ENCODE assay signal across 8 mouse cellular contexts in the genomic region with DNA sequence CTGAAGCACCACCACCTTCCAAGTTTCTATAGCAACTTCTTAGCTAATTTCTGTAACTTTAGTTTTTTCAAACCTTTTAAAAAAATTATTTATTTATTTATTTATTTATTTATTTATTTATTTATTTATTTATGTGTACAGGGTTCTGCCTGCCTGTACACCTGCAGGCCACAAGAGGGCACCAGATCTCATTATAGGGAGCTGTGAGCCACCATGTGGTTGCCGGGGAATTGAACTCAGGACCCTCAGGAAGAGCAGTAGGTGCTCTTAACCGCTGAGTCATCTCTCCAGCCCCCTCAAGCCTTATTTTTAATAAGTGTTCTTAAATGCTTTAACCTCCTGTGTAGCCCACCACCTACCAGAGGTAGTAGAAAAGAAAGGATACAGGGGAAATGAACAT. TPM values are rescaled to one million over a fixed set of nuclear protein-coding genes. Genes with fewer than 3 reads are reported as not detected.
DNase-seq lines count a peak whose midpoint lies in the region; ATAC-seq and TF ChIP-seq lines count a peak whose summit lies in the region.
"Had no signal": no experiment of that assay in that cellular context is flagged by ENCODE, and none has a peak within 500 bp of the region (broad histone marks: within the 10 kb centered on the region; RNA-seq: fewer than 3 reads in every experiment).

No protein-coding gene starts in this region.

- H3K27me3 ChIP-seq in kidney, adult 2 months (replicated peaks; ENCODE audit: control insufficient read depth, insufficient read depth, low read length), result no peaks in the 10 kb centered on the region
- H3K27me3 ChIP-seq in kidney, embryonic 16.5 days (ENCODE audit: insufficient read depth, low read length), result no peaks in the 10 kb centered on the region
- H3K27me3 ChIP-seq in C2C12 (ENCODE audit: control insufficient read depth, insufficient read depth, insufficient read length), result peaks cover 6% of the 10 kb centered on the region
- H3K27me3 ChIP-seq in liver, postnatal 0 days (ENCODE audit: insufficient read depth, low read length), result no peaks in the 10 kb centered on the region
- no peaks in the 10 kb centered on the region for H3K27me3 ChIP-seq in forebrain, embryonic 12.5 days
- H3K27me3 ChIP-seq: embryonic facial prominence, embryonic 13.5 days had no signal

- intact Hi-C loops in left cerebral cortex, postnatal 10 days (cut with DNase I), result loop anchor here (10.0 kb wide), 1 partner anchor 216 kb away; no protein-coding TSS in a partner anchor

- no peak overlapping the region for H3K27ac ChIP-seq in kidney, adult 2 months (ENCODE audit: insufficient read depth, low read depth, low read length)
- no peak overlapping the region for H3K27ac ChIP-seq in kidney, embryonic 16.5 days (ENCODE audit: low read length)
- H3K27ac ChIP-seq in ES-E14 (ENCODE audit: insufficient read depth, low read depth, low read length, poor library complexity, severe bottlenecking), result no peak overlapping the region
- no peak overlapping the region for H3K27ac ChIP-seq in liver, postnatal 0 days (ENCODE audit: low read depth)
- no peak overlapping the region for H3K27ac ChIP-seq in forebrain, embryonic 12.5 days
- H3K27ac ChIP-seq: embryonic facial prominence, embryonic 13.5 days had no signal

- in situ Hi-C loops in ES-E14 (cut with MboI; ENCODE audit: low sequenced_read_pairs in 2 of 2, unreplicated experiment in 2 of 2), result no loop called here

- no peaks in the 10 kb centered on the region for H3K79me2 ChIP-seq in C2C12 (ENCODE audit: control insufficient read depth, insufficient read depth)

- H3K9ac ChIP-seq in kidney, embryonic 16.5 days (replicated peaks; ENCODE audit: low read length), result no peak overlapping the region
- H3K9ac ChIP-seq in ES-E14 (ENCODE audit: insufficient read depth, low read depth, low read length, poor library complexity, severe bottlenecking), result no peak overlapping the region
- no peak overlapping the region for H3K9ac ChIP-seq in liver, postnatal 0 days (replicated peaks)
- no peak overlapping the region for H3K9ac ChIP-seq in forebrain, embryonic 12.5 days
- H3K9ac ChIP-seq: embryonic facial prominence, embryonic 13.5 days had no signal

- no peak for ATAC-seq in kidney, embryonic 16.5 days (ENCODE audit: low FRiP score, low TSS enrichment)
- no peak for ATAC-seq in liver, postnatal 0 days
- no peak for ATAC-seq in forebrain, embryonic 12.5 days (ENCODE audit: low FRiP score)

- H3K36me3 ChIP-seq in kidney, adult 2 months (ENCODE audit: control insufficient read depth, insufficient read depth, low read length), result no peaks in the 10 kb centered on the region
- no peaks in the 10 kb centered on the region for H3K36me3 ChIP-seq in kidney, embryonic 16.5 days (ENCODE audit: insufficient read depth, low read length)
- H3K36me3 ChIP-seq in C2C12 (ENCODE audit: control insufficient read depth, insufficient read depth) (no peaks in the 10 kb centered on the region), ES-E14 (ENCODE audit: control insufficient read depth, insufficient read depth, low read length, poor library complexity, severe bottlenecking) (no peaks in the 10 kb centered on the region)
- H3K36me3 ChIP-seq in liver, postnatal 0 days (replicated peaks; ENCODE audit: insufficient read depth, low read length), result no peaks in the 10 kb centered on the region
- H3K36me3 ChIP-seq in forebrain, embryonic 12.5 days (replicated peaks), result no peaks in the 10 kb centered on the region
- H3K36me3 ChIP-seq: embryonic facial prominence, embryonic 13.5 days had no signal

- no peak for TF ChIP-seq EP300 in liver, postnatal 0 days (IDR thresholded peaks at IDR 0.05; ENCODE audit: low read depth)

- whole genome bisulfite sequencing in kidney, adult 2 months, result 74% methylated on average over 2 of the region's 2 CpGs
- WGBS in kidney, embryonic 16.5 days, result 87% methylated on average over 2 of the region's 2 CpGs
- WGBS in liver, postnatal 0 days (ENCODE audit: insufficient replicate concordance), result 75% methylated on average over 2 of the region's 2 CpGs
- 76% methylated on average over 2 of the region's 2 CpGs for WGBS in forebrain, embryonic 12.5 days

- TF ChIP-seq POLR2A in kidney, adult 2 months (IDR thresholded peaks at IDR 0.05; ENCODE audit: low read depth, low read length), result no peak

- no peak overlapping the region for H3K4me2 ChIP-seq in kidney, embryonic 16.5 days (replicated peaks; ENCODE audit: low read depth, low read length)
- H3K4me2 ChIP-seq in liver, postnatal 0 days (ENCODE audit: low read depth, low read length), result no peak overlapping the region
- H3K4me2 ChIP-seq in forebrain, embryonic 12.5 days, result no peak overlapping the region
- H3K4me2 ChIP-seq: embryonic facial prominence, embryonic 13.5 days had no signal

- peak; percentile 43 for TF ChIP-seq CTCF in kidney, adult 2 months (conservative IDR thresholded peaks at IDR 0.05; ENCODE audit: insufficient read depth, insufficient read length, low read depth, low read length)
- TF ChIP-seq CTCF in C2C12 (IDR thresholded peaks at IDR 0.05; ENCODE audit: control insufficient read depth, insufficient read depth, insufficient read length), result peak; percentile 12
- peak; percentile 54 for TF ChIP-seq CTCF in liver, postnatal 0 days (IDR thresholded peaks at IDR 0.05; ENCODE audit: low read depth)

- no peaks in the 10 kb centered on the region for H3K9me3 ChIP-seq in kidney, embryonic 16.5 days (ENCODE audit: low read length)
- H3K9me3 ChIP-seq in ES-E14 (ENCODE audit: control insufficient read depth, insufficient read depth, low read depth, low read length), result no peaks in the 10 kb centered on the region
- no peaks in the 10 kb centered on the region for H3K9me3 ChIP-seq in liver, postnatal 0 days (ENCODE audit: low read length)
- H3K9me3 ChIP-seq in forebrain, embryonic 12.5 days, result 0 out of 2 replicates have a peak, but pooled peaks cover 3% of the 10 kb centered on the region
- H3K9me3 ChIP-seq: embryonic facial prominence, embryonic 13.5 days had no signal

- no peaks in the 10 kb centered on the region for H3K4me1 ChIP-seq in kidney, adult 2 months (ENCODE audit: control insufficient read depth, insufficient read depth, low read length)
- no peaks in the 10 kb centered on the region for H3K4me1 ChIP-seq in kidney, embryonic 16.5 days (ENCODE audit: insufficient read depth, low read length)
- peaks cover 0 to 2% of the 10 kb centered on the region in 2 experiments; a peak in 1 of 4 replicates for H3K4me1 ChIP-seq in ES-E14 (ENCODE audit: control insufficient read depth in 2 of 2, insufficient read depth in 2 of 2, low read length in 2 of 2, poor library complexity in 1 of 2)
- H3K4me1 ChIP-seq in liver, postnatal 0 days (ENCODE audit: insufficient read depth), result no peaks in the 10 kb centered on the region
- H3K4me1 ChIP-seq in forebrain, embryonic 12.5 days, result no peaks in the 10 kb centered on the region
- H3K4me1 ChIP-seq: embryonic facial prominence, embryonic 13.5 days had no signal

- no peak overlapping the region for H3ac ChIP-seq in C2C12 (ENCODE audit: control insufficient read depth, insufficient read length, low read depth)

- H3K79me3 ChIP-seq in C2C12 (ENCODE audit: low read depth), result no peaks in the 10 kb centered on the region

- peak; percentile 10 for DNase-seq in kidney, adult 2 months
- DNase-seq in ES-E14 (ENCODE audit: low read depth, low spot score), result no peak
- no peak for DNase-seq in liver, postnatal 0 days
- DNase-seq in left cerebral cortex, postnatal 10 days (ENCODE audit: extremely low spot score in 1 of 2, low spot score in 2 of 2), result no peak

- no peak overlapping the region for H3K4me3 ChIP-seq in kidney, adult 2 months (ENCODE audit: insufficient read depth, low read depth, low read length)
- no peak overlapping the region for H3K4me3 ChIP-seq in kidney, embryonic 16.5 days (ENCODE audit: low read length)
- H3K4me3 ChIP-seq in C2C12 (ENCODE audit: insufficient read depth, poor library complexity, severe bottlenecking) (no peak overlapping the region), ES-E14 (ENCODE audit: insufficient read depth in 1 of 2, low read depth in 1 of 2, low read length in 2 of 2, poor library complexity in 1 of 2, severe bottlenecking in 1 of 2) (no peak overlapping the region)
- H3K4me3 ChIP-seq in liver, postnatal 0 days (ENCODE audit: low read depth, low read length), result no peak overlapping the region
- no peak overlapping the region for H3K4me3 ChIP-seq in forebrain, embryonic 12.5 days (replicated peaks)
- H3K4me3 ChIP-seq: embryonic facial prominence, embryonic 13.5 days had no signal

TF ChIP-seq in C2C12, 6 proteins besides CTCF, POLR2A, EP300 and RAD21 (continues in another document):
- TF ChIP-seq MAX (IDR thresholded peaks at IDR 0.05) (no peak), FOSL1 (IDR thresholded peaks at IDR 0.05; ENCODE audit: insufficient read depth, low read length, poor library complexity, severe bottlenecking) (no peak)

TF ChIP-seq in ES-E14, 5 proteins besides CTCF, POLR2A, EP300 and RAD21 (continues in another document):
- no peak for TF ChIP-seq ZNF384 (IDR thresholded peaks at IDR 0.05; ENCODE audit: low read depth, low read length)
- TF ChIP-seq ZC3H11A (IDR thresholded peaks at IDR 0.05; ENCODE audit: borderline replicate concordance, low read depth, low read length), result 0 out of 2 replicates have a peak, but pooled peaks have one; percentile 13

RNA-seq across cellular contexts. Expression of a gene that starts 4.1 kb away (rescaled TPM):
- polyA plus RNA-seq in kidney, adult 2 months (2012; rRNA removed), result 0.13 and 0.20 TPM in 2 replicates
- polyA plus RNA-seq in kidney, embryonic 16.5 days (2015; fragmentation: Nextera tagmentation; extraction: Ambion mirVana), result 0.60 and 0.94 TPM in 2 replicates
- polyA plus RNA-seq in C2C12 (2012; fragmentation: generic; extraction: Trizol), result 0.06 TPM
- total RNA-seq in ES-E14 (2012; rRNA removed), result 2.5 and 2.9 TPM in 2 replicates
- polyA plus RNA-seq in liver, postnatal 0 days (2015; fragmentation: Nextera tagmentation; extraction: Ambion mirVana), result not detected in 2 replicates
- total RNA-seq in left cerebral cortex, postnatal 10 days (2021), result 1 to 10 TPM; 1.3 to 1.5 TPM
- polyA plus RNA-seq in forebrain, embryonic 12.5 days (2016; fragmentation: Nextera tagmentation; extraction: Ambion mirVana), result 0.77 and 1.00 TPM in 2 replicates

RNA-seq across cellular contexts. Expression of a gene that starts 6.7 kb away (rescaled TPM):
- polyA plus RNA-seq in kidney, adult 2 months (2012; rRNA removed), result 0.02 TPM in 1 of 2 replicates, not detected in the other
- 0.05 TPM in 1 of 2 replicates, not detected in the other for polyA plus RNA-seq in kidney, embryonic 16.5 days (2015; fragmentation: Nextera tagmentation; extraction: Ambion mirVana)
- not detected for polyA plus RNA-seq in C2C12 (2012; fragmentation: generic; extraction: Trizol)
- total RNA-seq in ES-E14 (2012; rRNA removed), result 0.90 and 2.4 TPM in 2 replicates
- not detected in 2 replicates for polyA plus RNA-seq in liver, postnatal 0 days (2015; fragmentation: Nextera tagmentation; extraction: Ambion mirVana)
- not detected for total RNA-seq in left cerebral cortex, postnatal 10 days (2021)
- 0.19 and 0.36 TPM in 2 replicates for polyA plus RNA-seq in forebrain, embryonic 12.5 days (2016; fragmentation: Nextera tagmentation; extraction: Ambion mirVana)
- polyA plus RNA-seq: embryonic facial prominence, embryonic 13.5 days had no signal

RNA-seq across cellular contexts. Expression of a gene that starts 52.7 kb away (rescaled TPM):
- polyA plus RNA-seq in kidney, adult 2 months (2012; rRNA removed), result 19.7 and 28.1 TPM in 2 replicates
- 82.8 and 85.1 TPM in 2 replicates for polyA plus RNA-seq in kidney, embryonic 16.5 days (2015; fragmentation: Nextera tagmentation; extraction: Ambion mirVana)
- polyA plus RNA-seq in C2C12 (2012; fragmentation: generic; extraction: Trizol), result 70.4 TPM
- 77.2 and 80.5 TPM in 2 replicates for total RNA-seq in ES-E14 (2012; rRNA removed)
- polyA plus RNA-seq in liver, postnatal 0 days (2015; fragmentation: Nextera tagmentation; extraction: Ambion mirVana), result 31.6 and 33.2 TPM in 2 replicates
- total RNA-seq in left cerebral cortex, postnatal 10 days (2021), result 10 to 100 TPM; 81.9 to 85.7 TPM
- 123 TPM in 2 replicates for polyA plus RNA-seq in forebrain, embryonic 12.5 days (2016; fragmentation: Nextera tagmentation; extraction: Ambion mirVana)
